Mouse (Mus musculus) hindbrain, embryonic 11.5 days (tissue): ENCODE data around the gene Sypl2. TPM values are rescaled to one million over a fixed set of nuclear protein-coding genes. Genes with fewer than 3 reads are reported as not detected.
"Not testable (repeated sequence)": the region's sequence is repeated elsewhere in the genome, so short reads cannot be mapped to it uniquely, and the experiment has no call there.

ENCODE experiments used
- ATAC-seq: fragments of 200-750 bp; cut with Nextera tagmentation; 2 replicates; pipeline ENCODE4 v1.8.0; 2017; ENCODE audit warnings: mild to moderate bottlenecking, moderate TSS enrichment, moderate library complexity; ENCODE audit not compliant: low FRiP score
- DNase-seq: peaks from one replicate; pipeline ENCODE4 v3.0.0-alpha.2; 2015; ENCODE audit warnings: low spot score
- H3K27ac ChIP-seq: fragments of 300-500 bp; sonication (generic); 2 replicates; pipeline ENCODE4 v1.5.1; 2014; ENCODE audit warnings: mild to moderate bottlenecking, low read depth, low read length
- H3K27me3 ChIP-seq: fragments of 300-500 bp; sonication (generic); 2 replicates; pipeline ENCODE4 v1.6.1; 2014; ENCODE audit warnings: mild to moderate bottlenecking, low read length, moderate library complexity, mixed read lengths; ENCODE audit not compliant: control insufficient read depth, insufficient read depth
- H3K36me3 ChIP-seq: fragments of 300-500 bp; sonication (generic); 2 replicates; pipeline ENCODE4 v1.6.1; 2014; ENCODE audit warnings: mild to moderate bottlenecking, low read length, moderate library complexity, mixed read lengths; ENCODE audit not compliant: control insufficient read depth, insufficient read depth
- H3K4me1 ChIP-seq: fragments of 300-500 bp; sonication (generic); replicated peaks from 2 replicates; pipeline ENCODE4 v1.6.1; 2014; ENCODE audit warnings: low read length, mixed read lengths; ENCODE audit not compliant: control insufficient read depth, insufficient read depth
- H3K4me2 ChIP-seq: fragments of 300-500 bp; sonication (generic); replicated peaks from 2 replicates; pipeline ENCODE4 v1.6.1; 2014; ENCODE audit warnings: mild to moderate bottlenecking, low read depth, low read length
- H3K4me3 ChIP-seq: fragments of 300-500 bp; sonication (generic); 2 replicates; pipeline ENCODE4 v1.5.1; 2014; ENCODE audit warnings: low read depth, low read length
- H3K9ac ChIP-seq: fragments of 300-500 bp; sonication (generic); 2 replicates; pipeline ENCODE4 v1.6.1; 2014; ENCODE audit warnings: low read depth, low read length
- H3K9me3 ChIP-seq: fragments of 300-500 bp; sonication (generic); 2 replicates; pipeline ENCODE4 v1.6.1; 2016; ENCODE audit warnings: low read length; ENCODE audit not compliant: control insufficient read depth
- WGBS: fragments of 180-500 bp; shearing (Covaris S2); extraction: QIAGEN DNeasy Blood & Tissue Kit; methylation state at CpG from one replicate; pipeline ENCODE4 v1.1.7; 2014; 5-methylcytosine and 5-hydroxymethylcytosine counted together
- polyA plus RNA-seq: library from polyadenylated mRNA; unstranded; fragments of >200 nt; fragmentation: Nextera tagmentation; extraction: Ambion mirVana; gene quantifications from 2 replicates; pipeline ENCODE4 v1.2.1, GENCODE M21; 2014

The Sypl2 gene
- polyA plus RNA-seq, result 0.47 and 0.59 TPM in 2 replicates

DNA sequence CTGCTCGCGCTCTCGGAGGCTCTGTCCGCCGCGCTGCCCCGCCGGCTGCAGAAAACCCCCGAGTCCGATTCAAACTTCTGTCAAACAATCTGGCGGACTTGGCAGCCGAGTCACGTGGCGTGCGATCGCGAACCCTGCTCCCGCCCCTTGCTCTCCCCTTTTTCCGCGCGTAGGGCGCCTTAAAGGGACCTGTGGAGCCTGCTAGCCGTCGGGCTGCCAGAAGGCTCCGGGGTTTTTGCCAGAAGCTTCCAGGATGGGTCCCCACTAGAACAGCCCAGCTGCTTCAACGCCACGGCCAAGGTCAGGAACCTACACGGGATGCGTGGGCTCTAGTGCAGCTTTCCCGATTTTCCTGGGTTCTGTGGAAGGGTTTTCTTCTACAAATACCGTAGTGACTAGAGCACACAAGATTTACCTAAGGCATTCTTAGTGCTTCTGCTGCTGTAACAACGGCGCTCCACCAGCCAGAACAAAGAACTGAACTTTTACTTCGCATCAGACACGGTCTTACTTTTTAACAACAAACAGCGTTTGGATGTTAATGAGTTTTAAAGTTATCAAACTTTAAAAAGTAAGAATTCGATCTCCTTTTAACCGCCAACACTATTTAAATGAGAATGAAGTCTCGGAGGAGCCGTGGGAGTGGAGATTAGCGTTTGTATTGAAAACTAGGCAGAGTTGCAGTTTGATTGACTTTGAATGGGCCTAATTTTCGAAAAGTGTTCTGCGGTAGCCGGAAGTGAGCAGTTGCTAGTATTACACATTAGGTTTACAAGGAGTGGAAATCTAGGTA lies at the start of gene Sypl2:
Gene Sypl2 (minus strand): TSS at position 91 of the 793 bp plus-strand sequence.
- Histone ChIP-seq H3K9me3 (no peaks in the 10 kb centered on the region), H3K27ac (no peak within 1 kb of the TSS), H3K9ac (peak within 1 kb of the TSS; percentile 40), H3K4me1 (0 out of 2 replicates have a peak, but pooled peaks cover 5% of the 10 kb centered on the region), H3K4me3 (peak within 1 kb of the TSS; percentile 39), H3K36me3 (no peaks in the 10 kb centered on the region), H3K27me3 (peaks cover 29% of the 10 kb centered on the region), H3K4me2 (peak within 1 kb of the TSS; percentile 64)
- ATAC-seq, result peak; percentile 49; the same call in 1 of the 2 replicates
- 4% methylated on average over 44 of the region's 44 CpGs for WGBS
- DNase-seq, result peak; percentile 64

DNA sequence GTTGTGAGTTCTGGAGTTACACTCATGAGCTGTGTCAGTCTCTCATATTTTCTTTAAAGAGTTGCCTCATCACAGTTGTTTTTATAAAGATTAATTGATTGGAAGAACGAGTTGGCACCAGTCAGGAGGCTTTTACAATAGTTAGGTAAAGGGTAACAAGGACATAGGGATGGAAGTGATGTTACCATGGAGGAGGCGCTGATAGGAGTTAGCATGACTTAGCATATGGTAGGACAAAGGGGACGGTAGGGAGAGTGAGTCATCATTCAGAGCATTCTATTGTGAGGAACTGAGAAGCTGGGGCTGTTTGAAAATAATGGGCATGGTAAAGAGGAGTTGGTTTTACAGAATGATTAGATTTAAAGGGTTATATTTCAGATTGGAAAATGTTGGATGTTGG lies 32.9 kb upstream of the Sypl2 start:
- no peaks in the 10 kb centered on the region for H3K9me3 ChIP-seq
- no peaks in the 10 kb centered on the region for H3K4me1 ChIP-seq
- H3K9ac ChIP-seq, result no peak overlapping the region; the same call in 1 of the 2 replicates
- DNase-seq (no peak), ATAC-seq (no peak)
- H3K27ac ChIP-seq, result no peak overlapping the region
- H3K4me2 ChIP-seq, result no peak overlapping the region
- 62% methylated on average over 3 of the region's 3 CpGs for WGBS
- no peaks in the 10 kb centered on the region for H3K27me3 ChIP-seq
- no peak overlapping the region for H3K4me3 ChIP-seq
- H3K36me3 ChIP-seq, result no peaks in the 10 kb centered on the region; the same call in 1 of the 2 replicates

DNA sequence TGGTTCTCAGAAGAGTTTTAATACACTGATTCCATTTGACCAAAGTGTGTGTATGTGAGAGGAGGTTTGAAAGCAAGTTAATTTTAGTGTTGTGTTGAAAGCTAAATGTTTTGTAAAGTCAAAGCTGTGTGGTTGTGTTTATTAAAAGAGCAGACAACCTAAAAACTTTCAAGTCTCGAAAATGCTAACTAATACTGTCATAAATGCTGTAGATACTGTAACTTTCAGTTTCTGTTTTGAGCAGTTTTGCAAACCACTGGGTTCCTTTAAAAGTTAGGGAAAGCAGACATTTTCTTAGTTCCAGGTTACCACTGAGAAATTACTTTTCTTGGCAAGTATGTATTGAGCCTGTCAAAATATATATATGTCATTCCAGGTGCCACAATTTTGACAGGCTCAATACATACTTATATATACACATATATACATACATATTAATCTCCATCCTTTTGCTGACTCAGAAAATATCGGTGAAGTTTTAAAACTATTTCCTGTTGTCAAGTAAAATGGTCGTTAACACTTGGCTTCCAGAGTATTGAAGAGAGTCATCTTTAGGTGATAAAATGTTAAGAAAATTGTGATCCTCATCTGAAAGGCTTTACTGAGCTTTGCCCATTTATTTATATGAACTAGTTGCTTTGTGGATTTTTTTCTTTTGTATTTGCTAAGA lies 31.5 kb upstream of the Sypl2 start:
- no peaks in the 10 kb centered on the region for H3K4me1 ChIP-seq
- H3K36me3 ChIP-seq, result no peaks in the 10 kb centered on the region; the same call in 1 of the 2 replicates
- DNase-seq (no peak), ATAC-seq (no peak)
- WGBS, result 74% methylated on average over 3 of the region's 3 CpGs
- H3K27me3 ChIP-seq, result no peaks in the 10 kb centered on the region
- peak overlapping the region; percentile 76 for H3K4me2 ChIP-seq
- no peak overlapping the region for H3K27ac ChIP-seq
- H3K9ac ChIP-seq, result peak overlapping the region; percentile 78
- H3K4me3 ChIP-seq, result peak overlapping the region; percentile 84
- no peaks in the 10 kb centered on the region for H3K9me3 ChIP-seq

DNA sequence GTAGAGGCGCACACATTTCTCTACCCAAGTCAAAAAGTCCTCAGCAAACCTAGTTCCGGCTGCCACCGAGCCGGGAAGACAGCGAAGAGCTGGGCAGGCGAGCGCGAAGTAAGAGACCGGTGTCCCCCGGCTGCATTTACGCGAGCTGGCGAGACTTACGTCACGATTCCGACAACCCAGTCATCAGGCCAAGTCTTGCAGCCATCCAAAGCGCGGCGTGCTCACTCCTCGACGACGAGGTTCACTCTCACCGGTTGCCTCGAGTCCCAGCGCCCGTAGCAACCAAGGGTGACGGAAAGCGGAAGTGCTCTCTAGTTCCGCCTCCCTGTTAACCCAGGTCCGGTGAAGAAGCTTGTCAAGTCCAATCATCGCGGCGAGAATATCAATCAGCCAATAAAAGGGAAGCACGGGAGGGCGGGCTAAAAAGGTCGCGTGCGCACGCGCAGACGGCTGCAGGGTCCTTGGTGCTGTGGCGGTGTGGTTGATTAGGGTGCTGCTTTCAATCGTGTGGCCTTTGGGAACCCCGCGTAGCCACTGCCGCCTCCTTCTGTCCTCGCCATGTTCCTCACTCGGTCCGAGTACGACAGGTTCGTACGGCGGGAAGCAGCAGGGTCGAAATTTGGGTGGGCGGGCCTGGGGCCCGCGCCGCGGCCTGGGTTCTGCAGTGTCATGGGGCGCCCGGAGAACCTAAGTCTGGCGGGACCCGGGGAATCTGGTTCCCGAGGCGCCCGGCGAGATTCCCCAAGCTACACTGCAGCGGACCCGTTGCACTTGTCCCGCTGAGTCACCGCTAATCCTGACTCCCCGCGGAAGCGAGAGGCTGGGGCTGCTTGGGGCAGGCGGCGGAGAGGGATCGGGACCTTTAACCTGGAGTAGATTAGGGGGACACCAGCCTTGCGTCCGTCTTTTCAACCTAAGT lies 30.5 kb upstream of the Sypl2 start, which contains the start of gene Psma5:
Gene Psma5 (plus strand): TSS at position 208 of the 919 bp plus-strand sequence.
- H3K36me3 ChIP-seq, result no peaks in the 10 kb centered on the region
- H3K9me3 ChIP-seq, result no peaks in the 10 kb centered on the region
- peak; percentile 99 for ATAC-seq
- H3K4me1 ChIP-seq, result no peaks in the 10 kb centered on the region
- 0 out of 2 replicates have a peak within 1 kb of the TSS, but pooled peaks have one; percentile 10 for H3K27ac ChIP-seq
- peak; percentile 99 for DNase-seq
- no peaks in the 10 kb centered on the region for H3K27me3 ChIP-seq
- H3K4me2 ChIP-seq, result peak within 1 kb of the TSS; percentile 76
- H3K4me3 ChIP-seq, result peak within 1 kb of the TSS; percentile 84
- peak within 1 kb of the TSS; percentile 78 for H3K9ac ChIP-seq
- WGBS, result under 1% methylated on average over 70 of the region's 79 CpGs

DNA sequence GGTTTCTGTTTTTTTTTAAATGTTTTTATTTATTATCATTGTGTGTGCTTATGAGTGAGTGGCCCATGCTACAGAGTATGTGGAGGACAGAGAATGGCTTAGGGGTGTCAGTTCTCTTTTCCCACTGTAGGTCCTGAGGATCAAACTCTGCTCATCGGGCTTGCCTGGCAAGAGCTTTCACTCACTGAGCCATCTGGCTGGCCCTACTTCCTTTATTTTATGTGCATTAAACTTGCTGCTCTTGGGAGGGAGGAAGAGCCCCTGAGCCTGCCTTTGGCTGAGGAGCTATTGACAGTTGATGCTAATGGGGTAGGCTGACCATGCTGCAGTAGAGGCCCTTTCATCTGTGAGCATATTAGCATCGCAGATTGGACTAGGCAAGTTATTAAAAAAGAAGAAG lies 20.4 kb upstream of the Sypl2 start:
- Histone ChIP-seq H3K4me2 (no peak overlapping the region), H3K36me3 (no peaks in the 10 kb centered on the region), H3K9ac (no peak overlapping the region), H3K27ac (no peak overlapping the region), H3K9me3 (no peaks in the 10 kb centered on the region), H3K27me3 (no peaks in the 10 kb centered on the region), H3K4me3 (no peak overlapping the region), H3K4me1 (no peaks in the 10 kb centered on the region)
- DNase-seq, result no peak
- WGBS, result 98% methylated on average over 2 of the region's 2 CpGs
- ATAC-seq, result no peak

DNA sequence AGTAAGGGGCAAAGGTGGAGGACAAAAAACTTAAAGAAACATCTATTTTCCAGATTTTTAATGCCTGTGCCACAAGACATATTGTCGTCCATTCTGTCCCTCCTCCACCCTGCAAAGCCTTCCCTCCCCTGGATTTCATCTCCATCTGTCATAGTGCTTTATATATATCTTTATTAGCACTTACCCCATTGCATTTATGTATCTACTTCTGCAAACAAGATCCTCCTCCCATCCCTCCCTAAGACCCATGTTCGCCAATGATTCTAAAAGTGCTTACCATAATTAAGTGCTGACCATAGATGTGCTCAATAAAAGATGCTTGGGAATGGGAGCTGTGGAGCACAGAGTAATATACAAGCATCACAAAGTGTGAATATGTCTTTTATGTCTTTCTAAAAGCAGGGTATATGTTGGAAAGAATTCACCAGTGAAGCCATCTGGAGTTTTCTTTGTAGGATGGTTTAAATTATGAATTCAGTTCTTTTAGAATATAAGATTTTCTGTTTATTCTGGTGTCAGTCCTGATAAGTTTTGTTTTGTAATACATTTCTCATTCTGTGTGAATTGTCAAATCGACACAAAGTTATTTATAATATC lies 14.9 kb upstream of the Sypl2 start:
- Histone ChIP-seq H3K36me3 (no peaks in the 10 kb centered on the region), H3K4me1 (no peaks in the 10 kb centered on the region), H3K4me3 (no peak overlapping the region), H3K27me3 (no peaks in the 10 kb centered on the region), H3K9ac (no peak overlapping the region), H3K27ac (no peak overlapping the region), H3K4me2 (no peak overlapping the region), H3K9me3 (no peaks in the 10 kb centered on the region)
- DNase-seq, result no peak
- 91% methylated on average over 3 of the region's 3 CpGs for WGBS
- no peak for ATAC-seq

DNA sequence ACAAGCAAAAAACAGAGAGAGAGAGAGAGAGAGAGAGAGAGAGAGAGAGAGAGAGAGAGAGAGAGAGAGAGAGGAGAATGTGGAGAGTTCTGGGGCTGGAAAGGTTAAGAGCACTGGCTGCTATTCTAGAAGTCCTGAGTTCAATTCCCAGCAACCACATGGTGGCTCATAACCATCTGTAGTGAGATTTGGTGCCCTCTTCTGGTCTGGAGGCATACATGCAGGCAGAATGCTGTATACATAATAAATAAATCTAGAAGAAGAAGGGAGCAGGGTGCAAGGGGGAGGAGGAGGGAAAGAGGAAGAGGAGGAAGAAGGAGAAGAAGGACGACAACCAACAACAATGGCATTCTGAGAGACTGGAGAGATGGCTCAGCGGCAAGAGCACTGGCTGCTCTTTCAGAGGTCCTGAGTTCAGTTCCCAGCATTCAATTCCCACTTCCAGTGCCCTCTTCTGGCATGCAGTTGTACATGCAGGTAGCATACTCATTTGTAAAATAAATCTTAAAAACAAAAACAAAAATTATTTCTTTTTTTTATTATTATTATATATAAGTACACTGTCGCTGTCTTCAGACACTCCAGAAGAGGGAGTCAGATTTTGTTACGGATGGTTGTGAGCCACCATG lies 11.1 kb upstream of the Sypl2 start:
- not testable (repeated sequence) for H3K9ac ChIP-seq, H3K4me1 ChIP-seq, H3K4me2 ChIP-seq, DNase-seq, H3K4me3 ChIP-seq, H3K27me3 ChIP-seq, H3K9me3 ChIP-seq, ATAC-seq, H3K27ac ChIP-seq, H3K36me3 ChIP-seq
- WGBS, result 81% methylated on average over 4 of the region's 4 CpGs

DNA sequence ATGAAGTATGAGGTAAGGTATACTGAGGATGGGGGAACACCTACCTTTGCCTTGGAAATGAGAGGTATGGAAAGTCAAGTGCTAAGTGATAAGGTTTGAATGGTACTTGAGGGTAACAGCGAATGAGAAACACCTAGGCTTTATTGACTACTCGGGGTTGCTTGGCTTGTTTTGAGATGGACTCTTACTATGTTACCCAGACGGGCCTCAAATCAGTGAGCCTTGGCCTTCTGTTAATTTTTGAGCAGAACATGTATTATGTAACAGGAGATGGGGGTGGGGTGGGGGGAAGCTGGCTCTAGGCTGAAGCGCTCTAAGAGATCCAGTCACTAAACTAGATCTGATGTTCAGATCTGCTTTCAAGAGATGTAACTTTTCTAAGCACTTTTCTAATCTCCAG lies 5.2 kb upstream of the Sypl2 start:
- Histone ChIP-seq H3K27me3 (peaks cover 10% of the 10 kb centered on the region), H3K9ac (no peak overlapping the region), H3K4me3 (no peak overlapping the region), H3K4me2 (no peak overlapping the region), H3K27ac (no peak overlapping the region), H3K4me1 (no peaks in the 10 kb centered on the region), H3K9me3 (no peaks in the 10 kb centered on the region), H3K36me3 (no peaks in the 10 kb centered on the region)
- DNase-seq, result no peak
- ATAC-seq, result no peak
- WGBS, result 91% methylated on average over 4 of the region's 4 CpGs
